Mouse (Mus musculus) central nervous system, embryonic 18 days (tissue): ENCODE measurements around the gene Srsx. TPM values are rescaled to one million over a fixed set of nuclear protein-coding genes. Genes with fewer than 3 reads are reported as not detected.

Experiments
- polyA plus RNA-seq: library from polyadenylated mRNA; depleted of rRNA; stranded (reverse); fragments of >200 nt; gene quantifications from 2 replicates; pipeline ENCODE4 v1.2.3, GENCODE M21; 2012; rRNA removed

Srsx gene
- not detected in 2 replicates for polyA plus RNA-seq

GRCm38 (mm10) chrX:123222381-123222780 lies at the start of gene Srsx:
Srsx (minus strand) TSS chrX:123222481.

GRCm38 (mm10) chrX:123246807-123247206 lies 24.5 kb upstream of the Srsx start, which contains the start of gene Gm17577:
Gm17577 (minus strand) TSS chrX:123246907.

Other genes starting within 250 kb of the Srsx start
- gene Gm17521, start 192.8 kb downstream of the Srsx start, polyA plus RNA-seq: not detected in 2 replicates
- gene Cldn34c1, start 119.0 kb downstream of the Srsx start, polyA plus RNA-seq: 20.3 and 22.0 TPM in 2 replicates
- gene Gm17577, start 24.4 kb upstream of the Srsx start, polyA plus RNA-seq: not detected in 2 replicates